Mouse (Mus musculus): ENCODE data around the gene Mettl21e. TPM values are rescaled to one million over a fixed set of nuclear protein-coding genes. Genes with fewer than 3 reads are reported as not detected.

The Mettl21e gene
- not detected for total RNA-seq (2023)

DNA sequence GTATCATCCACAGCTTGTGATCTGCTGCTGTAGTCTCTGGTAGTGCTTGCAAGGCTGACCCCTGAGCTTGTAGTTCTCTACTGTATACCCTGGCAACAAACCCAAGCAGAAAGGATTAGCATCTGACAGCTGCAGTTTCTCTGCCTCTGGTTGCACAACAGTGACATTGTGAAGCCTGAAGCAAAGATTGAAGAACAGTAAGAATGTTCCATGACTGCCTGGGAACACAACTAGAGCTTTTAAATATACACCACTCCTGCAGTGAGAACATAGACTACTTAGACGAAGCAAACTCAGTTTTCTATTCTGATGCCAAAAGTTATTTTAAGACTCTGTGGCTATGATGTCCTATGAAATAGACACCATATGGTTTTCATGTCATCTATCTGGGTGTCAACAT is at the start of gene Mettl21e:
Mettl21e (minus strand) TSS at position 86 of the 400 bp plus-strand sequence.

Other genes with a start within 250 kb of the Mettl21e start
- not detected for gene Mettl21c, start 198.9 kb downstream of the Mettl21e start, total RNA-seq (2023)
- under 1 TPM in 1 of 2 experiments, not detected in 1; 0.07 TPM for gene Gm8251, start 157.0 kb downstream of the Mettl21e start, total RNA-seq (2023)
- gene Tex30, start 116.5 kb downstream of the Mettl21e start, total RNA-seq (2023), result 10 to 100 TPM; 12.1 to 12.6 TPM
- gene Kdelc1, start 100.2 kb downstream of the Mettl21e start, total RNA-seq (2023), result 1 to 10 TPM; 5.4 to 6.7 TPM
- 1 to 10 TPM; 4.7 to 5.3 TPM for gene Bivm, start 100.0 kb downstream of the Mettl21e start, total RNA-seq (2023)
- 1 to 10 TPM; 7.3 to 9.2 TPM for gene Ercc5, start 71.2 kb downstream of the Mettl21e start, total RNA-seq (2023)

All from neutrophil, adult 59 days (primary cell).